27 mouse cellular contexts compared by ENCODE assay signal in the genomic region with DNA sequence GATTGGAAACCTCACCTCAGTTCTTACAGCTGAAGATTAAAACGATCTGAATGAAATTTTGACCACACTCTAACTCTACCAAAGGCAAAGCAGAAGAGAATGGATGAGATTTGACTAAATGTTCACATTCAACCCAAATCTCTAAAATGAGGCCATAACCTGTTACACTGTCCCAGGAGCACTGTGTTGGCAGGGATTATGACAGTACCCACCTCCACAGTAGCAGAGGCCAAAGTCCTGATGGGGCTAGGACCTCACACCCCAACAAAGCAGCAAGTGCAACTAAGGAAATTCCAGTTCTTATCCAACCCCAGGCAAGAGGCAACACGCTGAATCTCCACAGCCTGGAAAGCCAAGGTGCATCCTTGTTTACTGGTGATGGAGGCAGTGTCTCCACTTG.
DNase-seq lines count a peak whose midpoint lies in the region; ATAC-seq and TF ChIP-seq lines count a peak whose summit lies in the region.
"Had no signal": no experiment of that assay in that cellular context is flagged by ENCODE, and none has a peak within 500 bp of the region (broad histone marks: within the 10 kb centered on the region; RNA-seq: fewer than 3 reads in every experiment).

No protein-coding gene starts in this region.

- H3K4me3 ChIP-seq in kidney, adult 2 months (ENCODE audit: insufficient read depth, low read depth, low read length): no peak overlapping the region
- no peak overlapping the region for H3K4me3 ChIP-seq in kidney, embryonic 16.5 days (ENCODE audit: low read length)
- H3K4me3 ChIP-seq in megakaryocyte, embryonic 14.5 days (replicated peaks): peak overlapping the region; percentile 62
- no peak overlapping the region for H3K4me3 ChIP-seq in liver, embryonic 15.5 days (replicated peaks)
- H3K4me3 ChIP-seq: erythroblast, embryonic 14.5 days; gastrocnemius, adult 2 months; heart, embryonic 12.5 days; left cerebral cortex, adult 2 months; limb, embryonic 12.5 days; myocyte; neural tube, embryonic 12.5 days had no signal

- TF ChIP-seq CTCF in kidney, adult 2 months (conservative IDR thresholded peaks at IDR 0.05; ENCODE audit: insufficient read depth, insufficient read length, low read depth, low read length): no peak

- H3K36me3 ChIP-seq in kidney, adult 2 months (ENCODE audit: control insufficient read depth, insufficient read depth, low read length): no peaks in the 10 kb centered on the region
- H3K36me3 ChIP-seq in kidney, embryonic 16.5 days (ENCODE audit: insufficient read depth, low read length): no peaks in the 10 kb centered on the region
- peaks cover 14% of the 10 kb centered on the region for H3K36me3 ChIP-seq in megakaryocyte, embryonic 14.5 days (replicated peaks; ENCODE audit: low read length)
- H3K36me3 ChIP-seq in liver, embryonic 15.5 days (replicated peaks): no peaks in the 10 kb centered on the region
- H3K36me3 ChIP-seq: heart, embryonic 12.5 days; limb, embryonic 12.5 days; neural tube, embryonic 12.5 days had no signal

- H3K27me3 ChIP-seq in kidney, adult 2 months (replicated peaks; ENCODE audit: control insufficient read depth, insufficient read depth, low read length): no peaks in the 10 kb centered on the region
- no peaks in the 10 kb centered on the region for H3K27me3 ChIP-seq in kidney, embryonic 16.5 days (ENCODE audit: insufficient read depth, low read length)
- H3K27me3 ChIP-seq in megakaryocyte, embryonic 14.5 days (replicated peaks): no peaks in the 10 kb centered on the region
- H3K27me3 ChIP-seq in liver, embryonic 15.5 days: no peaks in the 10 kb centered on the region
- H3K27me3 ChIP-seq: heart, embryonic 12.5 days; limb, embryonic 12.5 days; neural tube, embryonic 12.5 days had no signal

- TF ChIP-seq POLR2A in kidney, adult 2 months (IDR thresholded peaks at IDR 0.05; ENCODE audit: low read depth, low read length): no peak

- peak overlapping the region; percentile 33; the same call in 1 of the 2 replicates for H3K27ac ChIP-seq in kidney, adult 2 months (ENCODE audit: insufficient read depth, low read depth, low read length)
- no peak overlapping the region for H3K27ac ChIP-seq in kidney, embryonic 16.5 days (ENCODE audit: low read length)
- H3K27ac ChIP-seq in liver, embryonic 15.5 days (replicated peaks): peak overlapping the region; percentile 9
- H3K27ac ChIP-seq: hindbrain, embryonic 14.5 days; left cerebral cortex, adult 2 months; limb, embryonic 12.5 days; neural tube, embryonic 12.5 days had no signal

- no peak overlapping the region for H3K9ac ChIP-seq in kidney, embryonic 16.5 days (replicated peaks; ENCODE audit: low read length)
- H3K9ac ChIP-seq in liver, embryonic 15.5 days: no peak overlapping the region
- H3K9ac ChIP-seq: heart, embryonic 12.5 days; hindbrain, embryonic 14.5 days; limb, embryonic 12.5 days; neural tube, embryonic 12.5 days had no signal

- ATAC-seq in kidney, embryonic 16.5 days (ENCODE audit: low FRiP score, low TSS enrichment): no peak
- no peak for ATAC-seq in megakaryocyte, adult 5-6 weeks (ENCODE audit: poor library complexity, severe bottlenecking)
- no peak for ATAC-seq in liver, embryonic 15.5 days (ENCODE audit: insufficient read depth)
- ATAC-seq: forebrain, embryonic 16.5 days had no signal

- peak; percentile 53 for DNase-seq in kidney, adult 2 months
- no peak for DNase-seq in layer of hippocampus, postnatal 10 days (ENCODE audit: low spot score in 2 of 2)
- no peak for DNase-seq in cerebellum, adult 11-12 months
- DNase-seq: adrenal gland, postnatal 25 days; cerebellum, adult 2 months; cerebellum, postnatal 14 days; gastrocnemius, adult 2 months; gastrocnemius, postnatal 36 days; heart, adult 18-20 months; lung, adult 2 months; lung, postnatal 10 days; right cerebral cortex, adult 18-20 months; thymus, adult 18-20 months; thymus, postnatal 4 days had no signal

- 57% methylated on average over 2 of the region's 2 CpGs for WGBS in kidney, adult 2 months
- WGBS in kidney, embryonic 16.5 days: 81% methylated on average over 2 of the region's 2 CpGs
- 64% methylated on average over 2 of the region's 2 CpGs for WGBS in liver, embryonic 15.5 days (ENCODE audit: insufficient replicate concordance)

- no peak overlapping the region for H3K4me2 ChIP-seq in kidney, embryonic 16.5 days (replicated peaks; ENCODE audit: low read depth, low read length)
- no peak overlapping the region for H3K4me2 ChIP-seq in liver, embryonic 15.5 days
- H3K4me2 ChIP-seq: heart, embryonic 12.5 days; hindbrain, embryonic 14.5 days; limb, embryonic 12.5 days; midbrain, embryonic 11.5 days; neural tube, embryonic 12.5 days had no signal

- peaks cover 45% of the 10 kb centered on the region for H3K4me1 ChIP-seq in kidney, adult 2 months (ENCODE audit: control insufficient read depth, insufficient read depth, low read length)
- H3K4me1 ChIP-seq in kidney, embryonic 16.5 days (ENCODE audit: insufficient read depth, low read length): peaks cover 44% of the 10 kb centered on the region
- H3K4me1 ChIP-seq in megakaryocyte, embryonic 14.5 days: peaks cover 97% of the 10 kb centered on the region
- H3K4me1 ChIP-seq in liver, embryonic 15.5 days (replicated peaks): peaks cover 73% of the 10 kb centered on the region
- H3K4me1 ChIP-seq: neural tube, embryonic 12.5 days had no signal

- H3K9me3 ChIP-seq in kidney, embryonic 16.5 days (ENCODE audit: low read length): no peaks in the 10 kb centered on the region
- H3K9me3 ChIP-seq in megakaryocyte, embryonic 14.5 days: no peaks in the 10 kb centered on the region
- H3K9me3 ChIP-seq in liver, embryonic 15.5 days (replicated peaks): no peaks in the 10 kb centered on the region
- H3K9me3 ChIP-seq: heart, embryonic 12.5 days; limb, embryonic 12.5 days; neural tube, embryonic 12.5 days had no signal
